Mouse (Mus musculus) c-Kit-positive CD71-positive TER-119-negative erythroid progenitor cells, embryonic 14.5 days (primary cell): ENCODE results near the gene Zdhhc19.

Experiments used
- DNase-seq: peaks from one replicate; pipeline ENCODE4 v3.0.0-alpha.2; 2013; ENCODE audit warnings: low read depth

Gene Zdhhc19

DNA sequence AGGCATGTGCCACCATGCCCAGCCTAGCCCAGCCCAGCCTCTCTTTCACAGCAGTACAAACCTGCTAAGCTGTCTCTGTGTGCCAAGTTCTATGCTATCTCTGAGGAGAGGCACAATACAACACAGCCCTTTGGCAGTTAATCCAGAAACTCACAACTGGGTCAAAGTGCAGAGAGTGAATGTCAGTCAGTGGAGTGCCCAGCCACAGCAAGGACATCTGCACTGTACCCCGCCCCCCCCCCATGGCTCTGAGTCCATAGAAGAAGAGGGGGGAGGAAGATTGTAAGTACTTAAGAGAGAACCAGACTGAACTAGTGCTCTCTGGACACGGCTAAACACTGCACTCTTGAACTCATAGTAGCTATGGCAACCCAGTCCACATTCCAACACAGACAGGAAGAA lies 55.3 kb downstream of the Zdhhc19 start:
- no peak for DNase-seq

DNA sequence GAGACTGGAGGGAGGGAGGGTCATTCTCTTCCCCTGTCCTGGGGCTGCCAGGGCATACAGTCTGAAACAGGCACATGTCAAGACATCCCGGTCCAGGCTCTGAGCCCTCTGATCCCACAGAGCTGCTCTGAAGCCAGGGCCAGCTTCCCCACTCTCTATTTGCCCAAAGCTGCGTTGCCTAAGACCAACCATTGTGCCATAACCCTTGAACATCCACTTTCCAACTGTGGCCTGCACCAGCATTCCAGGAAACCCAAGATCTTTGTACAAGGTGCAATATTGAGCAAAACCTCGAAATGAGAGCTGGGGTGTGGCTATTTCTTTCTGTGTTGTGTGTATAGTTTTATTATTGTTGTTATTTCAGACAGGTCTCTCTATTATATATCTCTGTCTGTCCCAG lies 59.5 kb downstream of the Zdhhc19 start:
- DNase-seq: no peak

DNA sequence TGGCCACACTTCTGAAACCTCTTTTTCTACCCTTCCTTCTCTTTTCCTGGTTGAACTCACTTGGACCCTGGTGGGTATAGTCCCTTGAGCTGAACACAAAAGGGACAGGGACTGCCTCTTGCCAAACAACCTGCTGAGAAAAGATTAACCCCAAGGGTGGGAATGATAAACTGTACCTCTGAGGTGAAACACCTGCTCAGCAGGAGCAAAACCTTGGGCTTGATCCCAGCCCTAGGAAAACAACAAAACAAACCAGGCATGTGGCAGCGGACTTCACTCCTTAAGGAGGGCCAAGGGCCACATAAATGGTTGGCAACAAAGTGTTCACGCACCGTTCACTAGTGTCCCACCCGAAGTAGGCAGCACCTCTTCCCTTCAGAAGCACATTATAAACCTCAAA lies 63.4 kb downstream of the Zdhhc19 start:
- DNase-seq: no peak

DNA sequence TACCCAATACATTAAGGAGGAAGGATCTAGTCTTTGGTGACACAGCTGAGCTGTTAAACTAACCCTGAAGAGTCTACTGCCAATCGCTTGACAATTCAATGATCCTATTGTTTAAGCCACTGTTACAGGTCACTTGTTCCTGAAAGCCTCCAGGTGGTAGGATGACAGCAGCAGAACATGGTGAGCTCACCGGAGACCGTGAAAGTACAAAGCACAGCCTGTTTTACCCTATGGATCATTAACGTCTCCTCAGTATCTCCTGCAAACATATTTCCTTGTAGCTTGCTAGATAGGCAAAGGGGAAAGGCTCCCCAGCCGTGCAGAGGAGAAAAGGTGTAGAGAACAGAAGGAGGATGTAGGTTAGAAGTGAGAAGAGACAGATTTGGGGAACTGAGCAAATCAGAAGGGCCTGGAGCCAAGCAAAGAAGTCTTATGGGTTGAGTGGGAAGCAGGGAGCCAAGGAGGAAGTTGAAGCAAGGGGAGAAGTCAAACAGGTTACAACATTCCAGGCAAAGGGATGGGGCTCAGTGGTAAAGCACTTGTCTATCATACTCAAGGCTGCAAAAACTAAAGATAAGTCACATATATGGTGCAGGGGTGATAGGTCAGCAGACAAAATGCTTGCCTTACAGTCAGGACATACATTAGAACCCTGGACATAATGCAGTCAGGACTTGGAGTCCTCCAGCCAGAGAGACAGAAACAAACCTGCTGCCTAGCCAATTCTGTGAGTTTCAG lies 67.2 kb downstream of the Zdhhc19 start:
- no peak for DNase-seq

DNA sequence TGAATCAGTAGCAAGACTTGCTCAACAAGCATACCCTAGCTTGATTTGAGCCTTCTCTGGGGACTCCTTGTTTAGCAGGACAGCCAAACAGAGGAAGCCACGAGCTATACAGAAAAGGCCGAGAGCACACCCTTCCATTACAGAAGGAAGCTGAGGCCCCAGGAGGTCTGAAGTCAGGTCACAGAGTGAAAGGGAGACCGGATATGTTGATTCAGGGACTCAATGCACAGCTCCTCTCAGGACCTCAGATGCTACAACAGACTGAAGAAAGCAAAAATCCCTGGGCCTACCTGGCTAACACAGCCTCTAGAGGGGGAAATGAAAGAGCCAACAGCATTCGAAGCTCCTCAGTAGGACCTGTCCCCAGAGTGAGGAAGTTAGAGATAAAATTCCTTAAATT lies 71.2 kb downstream of the Zdhhc19 start:
- DNase-seq: no peak

DNA sequence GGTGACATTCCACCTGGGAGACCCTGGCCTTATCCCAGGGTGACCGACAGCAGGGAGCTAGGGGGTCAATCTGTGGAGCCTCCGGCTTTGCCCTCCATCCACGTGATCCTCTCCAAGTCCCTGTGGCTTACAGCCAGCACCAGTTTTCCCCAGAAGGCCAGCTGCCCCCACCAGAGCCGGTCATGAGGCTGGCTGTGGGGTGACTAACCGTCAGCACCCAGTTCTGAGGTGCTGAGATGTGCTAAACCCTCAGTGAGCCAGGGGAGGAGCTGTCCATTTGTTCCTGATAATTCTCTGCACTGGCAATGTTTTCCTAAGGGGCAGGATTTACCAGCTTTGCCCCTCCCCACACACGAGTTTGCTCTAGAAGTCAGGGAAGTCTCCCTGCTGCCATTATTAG lies 72.3 kb downstream of the Zdhhc19 start:
- DNase-seq: no peak

DNA sequence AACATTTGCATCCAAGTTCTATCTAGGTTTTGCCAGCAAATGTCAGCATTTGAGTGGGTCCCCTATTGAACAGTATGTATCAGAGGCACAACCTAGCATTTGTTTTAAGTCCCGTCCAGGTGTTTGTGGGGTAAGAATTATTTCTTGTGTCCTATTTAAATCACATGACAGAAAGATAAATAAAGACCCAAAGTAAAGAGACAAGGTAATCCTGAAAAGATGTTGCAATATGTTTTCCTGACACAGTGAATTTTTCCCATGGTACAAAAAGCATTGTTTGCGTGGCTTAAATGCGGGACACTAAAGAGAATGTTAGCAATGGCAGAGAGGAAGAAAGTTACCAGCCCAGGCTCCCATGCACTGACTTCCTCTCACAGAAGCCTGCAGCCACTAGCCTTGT lies 74.0 kb downstream of the Zdhhc19 start:
- DNase-seq: no peak

DNA sequence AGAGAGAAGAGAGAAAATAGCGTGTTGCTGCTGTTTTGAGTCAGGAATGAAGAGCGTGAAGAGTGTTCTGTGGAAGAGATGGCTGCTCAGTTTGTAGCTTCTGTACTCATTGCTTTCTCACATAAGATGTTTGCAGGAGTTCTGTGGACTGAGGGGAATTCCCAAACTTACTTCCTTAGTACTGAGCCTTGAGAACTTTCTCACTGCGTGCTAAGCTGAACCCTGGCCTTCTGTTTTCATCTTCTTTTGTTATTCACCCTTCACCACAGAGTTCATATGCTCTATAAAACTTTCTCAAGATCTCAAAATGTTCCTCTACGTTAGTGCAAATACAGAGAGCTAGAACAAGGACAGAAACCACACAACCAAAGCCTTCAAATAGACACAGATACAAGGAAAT lies 76.5 kb downstream of the Zdhhc19 start:
- DNase-seq: no peak

DNA sequence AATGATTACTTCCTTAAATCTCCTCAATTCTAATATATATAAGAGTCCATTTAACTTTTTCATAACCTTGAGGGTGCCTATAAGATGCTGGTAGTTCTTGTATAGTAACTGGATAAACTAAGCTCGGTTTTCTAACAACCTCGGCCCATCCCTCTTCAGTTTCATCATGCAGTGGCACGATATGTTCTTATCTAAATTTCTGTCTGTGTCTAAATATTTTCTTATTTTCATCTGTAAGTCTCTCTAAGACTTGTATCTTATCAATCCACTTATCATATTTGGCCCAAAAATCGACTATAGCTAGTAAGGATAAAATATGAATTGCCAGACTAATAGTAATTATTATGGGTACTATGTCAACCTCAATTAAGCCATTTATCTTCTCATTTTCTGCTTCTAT lies 90.4 kb downstream of the Zdhhc19 start:
- no peak for DNase-seq

DNA sequence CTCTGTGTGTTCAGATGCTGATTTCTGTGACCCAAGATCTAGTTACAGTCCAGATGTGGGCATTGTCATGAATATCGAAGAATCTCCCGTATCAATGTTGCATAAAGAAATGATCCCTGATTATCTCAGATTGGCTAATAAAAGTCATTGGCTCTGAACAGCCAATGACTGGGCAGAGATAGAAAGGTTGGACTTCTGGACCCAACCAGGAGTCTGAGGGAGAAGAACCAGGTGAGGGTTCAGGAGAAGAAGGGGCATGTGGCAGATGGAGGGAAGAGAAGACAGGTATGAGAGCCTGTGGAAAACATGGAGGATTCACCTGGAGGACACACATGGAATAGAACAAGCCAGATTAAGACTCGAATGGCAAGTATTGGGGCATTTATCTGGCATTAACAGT lies 92.5 kb downstream of the Zdhhc19 start:
- DNase-seq: no peak

DNA sequence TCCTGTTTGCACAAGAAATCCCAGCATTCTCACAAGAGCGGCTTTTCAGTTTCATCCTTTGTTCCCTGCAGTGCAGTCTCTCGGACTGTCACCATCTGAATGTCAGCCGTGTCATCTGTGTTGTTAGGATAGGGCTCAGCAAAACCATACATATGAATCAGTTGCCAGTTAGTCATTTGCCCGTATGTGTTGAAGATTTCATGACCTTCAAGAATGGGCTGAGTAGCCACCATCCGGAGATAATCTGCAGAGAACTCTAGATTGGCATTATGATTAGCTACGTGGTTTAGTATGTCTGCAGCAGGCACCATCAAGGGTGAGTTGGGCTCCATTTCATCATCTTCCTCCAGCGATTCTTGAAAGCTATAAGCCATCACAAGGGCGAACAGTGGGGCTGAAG lies 95.5 kb downstream of the Zdhhc19 start:
- DNase-seq: no peak

DNA sequence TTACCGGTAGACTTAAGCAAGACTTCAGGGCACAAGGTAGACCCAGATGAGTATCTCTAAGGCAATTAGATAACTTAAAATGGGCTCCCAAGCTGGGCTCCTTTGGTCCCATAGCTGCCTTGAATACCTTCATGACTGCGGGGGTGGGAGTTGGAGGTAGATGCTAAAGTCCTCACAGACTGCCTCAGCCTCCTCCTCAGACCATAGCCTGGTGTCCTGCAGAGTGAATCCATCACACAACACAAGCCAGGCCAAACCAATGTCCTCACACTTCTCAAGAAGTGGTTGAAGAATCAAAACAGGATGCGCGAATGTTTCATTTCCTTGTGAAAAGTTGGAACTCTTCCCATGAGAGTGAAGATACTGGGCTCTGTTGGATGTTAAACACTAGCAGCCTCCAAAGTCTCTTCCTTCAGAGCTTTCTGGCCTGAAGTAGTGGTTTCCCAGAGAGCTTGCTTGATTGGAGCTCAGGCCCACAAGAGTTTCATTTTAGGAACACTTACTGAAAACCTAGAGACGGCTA lies 97.3 kb downstream of the Zdhhc19 start:
- no peak for DNase-seq

DNA sequence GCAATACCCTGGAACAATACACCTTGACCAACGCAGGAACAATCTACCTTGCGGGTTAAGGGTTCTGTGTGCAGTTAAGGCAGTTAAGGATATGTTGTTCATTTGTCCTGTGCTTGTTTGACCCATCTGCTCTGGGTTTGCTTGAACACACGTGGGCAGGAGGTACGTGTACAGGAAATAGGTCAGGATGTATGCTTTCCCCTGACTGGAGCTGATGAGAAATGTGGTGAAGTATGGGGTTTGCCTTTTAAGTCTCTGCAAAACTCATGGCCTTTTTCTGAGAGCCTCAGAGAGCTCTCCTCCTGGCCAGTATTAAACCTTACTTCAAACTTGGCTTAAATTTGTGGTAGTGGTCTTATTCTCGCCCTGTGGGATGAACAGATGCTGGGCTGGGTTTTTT lies 97.9 kb downstream of the Zdhhc19 start:
- DNase-seq: no peak

DNA sequence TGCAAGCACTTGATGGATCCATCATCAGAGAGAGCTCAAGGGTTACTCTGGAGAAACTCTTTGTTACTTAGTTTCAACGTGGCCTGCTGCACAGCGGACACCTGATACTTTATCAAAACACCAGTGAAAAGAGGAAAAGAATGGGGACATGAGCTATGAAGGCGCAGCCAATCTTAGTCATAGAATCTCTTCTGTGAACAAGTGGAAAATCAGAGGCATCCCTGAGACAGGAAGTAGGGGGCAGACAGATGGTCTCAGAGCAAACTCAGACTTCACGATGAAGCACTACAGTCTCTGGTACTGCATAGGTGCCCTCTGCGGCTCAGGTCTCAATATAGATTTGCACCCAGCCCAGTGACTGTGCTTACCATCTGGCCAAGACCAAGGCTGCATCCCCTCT lies 98.6 kb downstream of the Zdhhc19 start:
- no peak for DNase-seq

DNA sequence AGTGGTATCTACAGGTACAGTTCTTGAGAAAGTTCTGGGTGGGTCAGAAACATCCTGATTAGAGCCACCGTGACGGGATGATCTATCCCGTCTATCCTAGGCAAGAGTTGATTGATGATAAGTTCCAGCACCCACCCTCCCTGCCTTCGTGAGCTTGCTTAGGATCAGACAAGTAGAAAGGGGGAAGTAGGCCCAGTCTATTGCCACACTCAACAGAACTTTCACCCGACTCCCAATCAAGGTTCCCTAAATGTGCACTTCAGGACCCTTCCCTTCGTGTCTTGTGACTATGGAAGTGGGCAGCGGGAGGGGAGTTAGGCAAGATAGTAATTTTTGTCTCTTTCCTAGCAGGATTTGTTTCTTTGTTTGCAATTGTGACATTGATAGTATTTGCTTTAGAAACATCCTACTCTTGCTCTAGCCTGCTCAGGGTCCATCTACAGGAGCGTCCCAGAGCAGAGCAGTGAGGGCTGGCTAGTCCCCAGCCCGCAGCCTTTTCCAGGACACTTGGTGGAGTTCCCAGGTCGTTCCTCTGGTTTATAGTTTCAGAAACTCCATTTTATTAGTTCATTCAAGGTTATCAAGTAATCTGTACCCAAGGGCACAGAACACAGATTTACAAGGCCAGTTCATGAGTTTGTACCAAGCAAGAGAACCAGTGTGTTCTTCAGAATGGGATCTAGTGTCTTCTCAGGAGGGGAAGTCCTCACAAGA lies 99.2 kb downstream of the Zdhhc19 start:
- DNase-seq: no peak

DNA sequence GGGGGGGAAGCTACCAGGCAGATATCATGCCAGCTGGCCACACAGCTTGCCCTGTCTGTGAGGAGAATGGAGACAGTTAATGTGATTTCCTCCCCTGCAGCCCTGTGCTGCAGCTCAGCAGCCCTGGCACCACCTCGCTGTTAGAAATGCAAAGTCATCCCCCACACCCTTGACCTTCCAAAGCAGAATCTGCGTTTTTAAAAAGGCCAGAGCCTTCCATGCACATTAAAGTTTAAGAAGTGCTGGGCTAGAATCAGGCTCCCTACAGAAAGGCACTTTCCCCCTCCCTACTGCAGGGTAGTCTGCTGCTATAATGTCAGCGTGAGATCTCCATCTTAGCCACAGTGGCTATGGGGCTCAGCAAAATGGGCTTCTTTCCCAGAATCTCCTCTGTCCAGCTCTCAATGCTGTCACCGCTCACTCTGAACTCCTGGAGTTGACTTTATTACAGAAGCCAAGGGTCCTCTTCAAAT lies 101.9 kb downstream of the Zdhhc19 start:
- no peak for DNase-seq

DNA sequence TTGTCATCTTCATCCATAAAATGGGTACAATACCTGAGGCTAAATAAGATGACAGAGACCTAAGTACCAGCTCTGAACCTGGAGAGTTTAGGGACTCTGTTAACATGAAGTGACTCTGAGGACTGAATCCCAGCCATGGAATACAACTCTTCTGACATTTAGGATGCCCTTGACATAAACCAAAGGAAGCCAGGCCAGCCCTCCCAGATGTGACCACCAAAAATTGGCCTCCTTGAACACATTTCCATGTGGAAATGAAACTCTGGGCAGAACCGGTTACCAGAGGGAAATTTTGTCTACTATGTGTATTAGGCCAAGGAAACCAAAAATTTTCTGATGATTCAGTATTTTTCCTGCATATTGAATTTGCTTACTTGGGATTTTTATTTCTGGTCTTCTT lies 103.1 kb downstream of the Zdhhc19 start:
- no peak for DNase-seq

DNA sequence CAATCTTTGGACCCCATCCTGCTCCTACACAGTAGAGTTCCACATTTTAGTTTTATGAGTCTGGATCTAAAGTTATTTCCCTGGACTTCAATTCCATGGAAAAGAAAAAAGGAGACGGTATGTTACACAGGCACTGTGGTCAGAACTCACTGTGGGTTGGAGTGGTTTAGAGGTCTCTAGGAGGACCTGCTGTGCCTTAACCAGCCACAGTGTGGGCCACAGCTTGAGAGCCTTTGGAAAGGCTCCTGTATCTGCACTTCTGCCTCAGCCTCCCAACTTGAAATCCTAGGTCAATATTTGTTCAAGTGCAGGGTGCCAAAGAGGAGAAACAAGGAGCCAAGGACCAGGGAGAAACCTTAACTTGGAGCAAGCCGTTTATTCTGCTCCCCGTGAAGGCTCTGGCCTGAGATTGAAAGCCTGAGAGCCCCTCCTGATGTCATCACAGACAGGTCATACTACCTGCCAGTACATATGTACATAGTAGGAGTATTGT lies 106.2 kb downstream of the Zdhhc19 start:
- no peak for DNase-seq

DNA sequence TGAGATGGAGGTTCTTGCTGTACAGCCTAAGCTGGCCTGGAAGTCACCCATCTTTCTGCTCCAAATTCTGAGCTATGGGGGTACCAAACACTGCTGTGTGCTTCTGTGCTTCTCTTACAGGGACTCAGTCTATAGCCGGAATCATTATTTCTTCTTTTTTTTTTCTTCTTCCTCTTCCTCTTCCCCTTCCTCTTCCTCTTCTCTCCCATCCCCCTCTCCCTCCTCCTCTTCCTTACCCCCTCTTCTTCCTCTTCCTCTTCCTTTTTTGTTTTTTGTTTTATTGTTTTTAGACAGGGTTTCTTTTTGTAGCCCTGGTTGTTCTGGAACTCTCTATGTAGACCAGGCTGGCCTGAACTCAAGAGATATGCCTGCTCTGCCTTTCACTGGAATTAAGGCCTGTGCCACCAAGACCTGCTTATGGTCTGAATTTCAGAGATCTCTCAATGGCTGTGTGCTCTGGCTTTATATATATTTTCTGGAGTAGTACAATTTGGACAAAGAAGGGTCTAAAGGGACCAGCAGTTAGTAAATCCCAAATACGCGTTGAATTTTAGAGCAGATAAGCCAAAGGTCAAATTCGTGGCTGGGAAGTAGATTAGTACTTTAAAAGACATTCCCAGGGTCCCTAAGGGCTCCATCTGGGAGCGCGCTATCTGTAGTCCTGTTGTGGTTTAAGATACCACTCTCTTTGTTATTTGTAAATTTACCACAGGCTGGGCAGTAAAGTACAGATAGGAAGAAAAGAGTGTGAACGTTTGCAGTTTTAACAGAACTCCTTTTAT lies 111.7 kb downstream of the Zdhhc19 start:
- DNase-seq: no peak

DNA sequence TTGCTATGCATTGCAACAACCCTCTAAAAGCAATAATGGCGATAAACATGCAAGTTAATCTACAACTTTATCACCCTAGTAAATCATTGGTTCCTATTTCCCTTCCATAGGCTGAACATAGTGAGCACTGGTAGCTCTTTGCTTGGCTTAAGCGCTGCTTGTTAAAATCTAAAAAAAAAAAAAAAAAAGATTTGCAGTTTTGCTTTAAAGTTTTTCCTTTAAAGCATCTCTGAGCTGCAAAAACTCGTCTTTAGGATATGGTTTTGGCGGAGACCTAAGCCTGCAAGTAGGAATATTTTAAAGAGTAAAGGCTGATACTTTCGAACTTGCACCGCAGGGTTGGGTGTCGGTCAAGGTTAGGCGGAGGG lies 112.3 kb downstream of the Zdhhc19 start:
- DNase-seq: no peak

DNA sequence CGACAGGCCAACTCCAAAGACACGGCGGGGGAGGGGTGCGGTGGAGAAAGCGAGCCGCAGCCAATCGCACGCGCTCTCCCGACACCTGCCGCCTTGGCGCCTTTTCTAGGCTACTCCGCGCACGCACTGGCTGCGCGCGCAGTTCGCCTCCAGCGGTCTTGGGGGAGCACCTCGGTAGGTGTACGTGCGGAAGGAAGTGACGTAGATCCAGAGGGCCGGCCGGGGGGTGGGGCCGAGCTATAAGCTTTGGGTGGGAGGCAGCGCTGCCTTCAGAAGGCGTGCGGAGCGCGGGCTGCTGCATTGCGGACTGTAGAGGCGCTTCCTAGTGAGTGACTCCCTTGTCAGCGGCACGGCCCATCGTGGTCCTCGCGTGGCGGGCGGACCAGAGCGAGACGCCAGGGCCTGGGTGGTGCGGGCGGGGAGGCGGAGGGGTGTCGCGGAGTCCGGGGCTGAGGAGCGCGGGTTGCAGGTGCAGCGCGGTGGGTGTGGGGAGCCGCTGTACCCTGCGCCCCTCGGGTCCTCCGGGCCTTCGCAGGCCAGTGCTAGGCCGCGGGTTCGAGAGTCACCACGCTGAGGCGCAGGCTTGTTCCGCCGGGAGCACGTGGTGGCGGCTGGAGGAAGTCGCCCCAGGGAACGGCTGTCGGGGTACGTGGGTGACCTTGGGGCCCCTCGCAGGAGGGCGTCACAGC lies 112.8 kb downstream of the Zdhhc19 start, which contains the start of gene Tfrc:
Gene Tfrc (plus strand): TSS at position 209 of the 689 bp plus-strand sequence.
- DNase-seq: peak; percentile 98

DNA sequence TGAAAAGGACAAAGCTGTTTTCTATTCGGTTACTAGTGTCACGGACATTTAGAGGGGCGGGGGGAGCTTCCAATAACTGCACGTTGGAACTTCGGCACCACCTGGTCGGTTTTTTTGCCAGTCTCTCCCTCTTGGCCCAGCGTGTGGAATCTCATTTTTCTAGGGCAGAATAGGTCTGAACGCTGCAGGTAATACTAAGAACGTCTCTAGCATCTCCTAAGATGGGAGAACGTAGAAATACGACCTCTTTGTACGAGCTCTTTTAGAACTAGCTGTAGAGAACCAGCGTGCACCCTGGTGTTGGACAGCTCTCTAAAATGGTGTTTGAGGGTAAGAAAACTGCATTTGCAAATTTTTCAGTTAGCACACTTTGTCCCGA lies 113.3 kb downstream of the Zdhhc19 start:
- DNase-seq: no peak
